12 mouse cellular contexts compared by ENCODE assay signal in genomic region chr16:78314026-78314425, GRCm38 (mm10). TPM values are rescaled to one million over a fixed set of nuclear protein-coding genes. Genes with fewer than 3 reads are reported as not detected.
DNase-seq lines count a peak whose midpoint lies in the region; ATAC-seq and TF ChIP-seq lines count a peak whose summit lies in the region.
"Had no signal": no experiment of that assay in that cellular context is flagged by ENCODE, and none has a peak within 500 bp of the region (broad histone marks: within the 10 kb centered on the region; RNA-seq: fewer than 3 reads in every experiment).

No protein-coding gene starts in this region.

- H3K4me1 ChIP-seq in liver, postnatal 0 days (ENCODE audit: insufficient read depth) = peaks cover 8% of the 10 kb centered on the region; the same call in 1 of the 2 replicates
- no peaks in the 10 kb centered on the region for H3K4me1 ChIP-seq in liver, embryonic 12.5 days
- H3K4me1 ChIP-seq in hindbrain, postnatal 0 days (ENCODE audit: insufficient read depth, low read length) = peaks cover 11% of the 10 kb centered on the region
- H3K4me1 ChIP-seq in neural tube, embryonic 15.5 days = peaks cover 38% of the 10 kb centered on the region

- no peak for TF ChIP-seq EP300 in liver, postnatal 0 days (IDR thresholded peaks at IDR 0.05; ENCODE audit: low read depth)

- H3K27me3 ChIP-seq in liver, postnatal 0 days (ENCODE audit: insufficient read depth, low read length) = no peaks in the 10 kb centered on the region
- H3K27me3 ChIP-seq in liver, embryonic 12.5 days (replicated peaks) = no peaks in the 10 kb centered on the region
- no peaks in the 10 kb centered on the region for H3K27me3 ChIP-seq in hindbrain, postnatal 0 days (ENCODE audit: insufficient read depth, low read length)
- H3K27me3 ChIP-seq in neural tube, embryonic 15.5 days (replicated peaks) = no peaks in the 10 kb centered on the region

- TF ChIP-seq CTCF in liver, postnatal 0 days (IDR thresholded peaks at IDR 0.05; ENCODE audit: low read depth) = no peak
- TF ChIP-seq CTCF in hindbrain, postnatal 0 days (IDR thresholded peaks at IDR 0.05; ENCODE audit: low read depth) = no peak

- H3K27ac ChIP-seq in liver, postnatal 0 days (ENCODE audit: low read depth) = no peak overlapping the region
- no peak overlapping the region for H3K27ac ChIP-seq in liver, embryonic 12.5 days
- H3K27ac ChIP-seq in hindbrain, postnatal 0 days = 0 out of 2 replicates have a peak overlapping the region, but pooled peaks have one; percentile 32
- no peak overlapping the region for H3K27ac ChIP-seq in neural tube, embryonic 15.5 days (replicated peaks)
- H3K27ac ChIP-seq: kidney, postnatal 0 days had no signal

- no peak for ATAC-seq in liver, postnatal 0 days
- ATAC-seq in liver, embryonic 12.5 days = no peak
- ATAC-seq in hindbrain, postnatal 0 days = no peak
- no peak for ATAC-seq in neural tube, embryonic 15.5 days (ENCODE audit: low FRiP score)

- no peaks in the 10 kb centered on the region for H3K36me3 ChIP-seq in liver, postnatal 0 days (replicated peaks; ENCODE audit: insufficient read depth, low read length)
- no peaks in the 10 kb centered on the region for H3K36me3 ChIP-seq in liver, embryonic 12.5 days
- H3K36me3 ChIP-seq in hindbrain, postnatal 0 days (ENCODE audit: insufficient read depth, low read length) = no peaks in the 10 kb centered on the region
- no peaks in the 10 kb centered on the region for H3K36me3 ChIP-seq in neural tube, embryonic 15.5 days

- WGBS in liver, postnatal 0 days (ENCODE audit: insufficient replicate concordance) = 71% methylated on average over 6 of the region's 6 CpGs
- 63% methylated on average over 6 of the region's 6 CpGs for WGBS in liver, embryonic 12.5 days (ENCODE audit: insufficient replicate concordance)
- WGBS in hindbrain, postnatal 0 days = 30% methylated on average over 6 of the region's 6 CpGs
- WGBS in neural tube, embryonic 15.5 days = 34% methylated on average over 6 of the region's 6 CpGs

- H3K9me3 ChIP-seq in liver, postnatal 0 days (ENCODE audit: low read length) = no peaks in the 10 kb centered on the region
- H3K9me3 ChIP-seq in liver, embryonic 12.5 days (replicated peaks) = no peaks in the 10 kb centered on the region
- H3K9me3 ChIP-seq in hindbrain, postnatal 0 days (ENCODE audit: low read length) = no peaks in the 10 kb centered on the region
- no peaks in the 10 kb centered on the region for H3K9me3 ChIP-seq in neural tube, embryonic 15.5 days (replicated peaks)

- H3K4me2 ChIP-seq in liver, postnatal 0 days (ENCODE audit: low read depth, low read length) = 0 out of 2 replicates have a peak overlapping the region, but pooled peaks have one; percentile 3
- H3K4me2 ChIP-seq in liver, embryonic 12.5 days = no peak overlapping the region
- H3K4me2 ChIP-seq in hindbrain, postnatal 0 days (ENCODE audit: low read depth, low read length) = peak overlapping the region; percentile 51
- H3K4me2 ChIP-seq in neural tube, embryonic 15.5 days = peak overlapping the region; percentile 41

- H3K4me3 ChIP-seq in liver, postnatal 0 days (ENCODE audit: low read depth, low read length) = no peak overlapping the region
- H3K4me3 ChIP-seq in liver, embryonic 12.5 days = no peak overlapping the region
- peak overlapping the region; percentile 15 for H3K4me3 ChIP-seq in hindbrain, postnatal 0 days (ENCODE audit: low read length)
- H3K4me3 ChIP-seq in neural tube, embryonic 15.5 days (replicated peaks) = no peak overlapping the region

- H3K9ac ChIP-seq in liver, postnatal 0 days (replicated peaks) = no peak overlapping the region
- H3K9ac ChIP-seq in liver, embryonic 12.5 days = no peak overlapping the region
- no peak overlapping the region for H3K9ac ChIP-seq in hindbrain, postnatal 0 days (replicated peaks; ENCODE audit: low read length)
- H3K9ac ChIP-seq in neural tube, embryonic 15.5 days (replicated peaks) = no peak overlapping the region

- peak; percentile 43 for DNase-seq in embryo, embryonic 11 days
- no peak for DNase-seq in embryo, embryonic 9.5 days (ENCODE audit: extremely low spot score)
- no peak for DNase-seq in liver, postnatal 0 days
- DNase-seq in hindbrain, postnatal 0 days (ENCODE audit: low spot score) = peak; percentile 15
- no peak for DNase-seq in layer of hippocampus, adult 9-10 months (ENCODE audit: low spot score)
- no peak for DNase-seq in adrenal gland, adult 2 months
- DNase-seq: cerebellum, postnatal 14 days; lung, adult 18-20 months; thymus, adult 18-20 months had no signal

RNA-seq across cellular contexts. Expression of gene Cxadr, which starts 12.7 kb away (rescaled TPM):
- polyA plus RNA-seq in liver, postnatal 0 days (2015; fragmentation: Nextera tagmentation; extraction: Ambion mirVana) = 24.7 and 27.1 TPM in 2 replicates
- 12.6 and 13.5 TPM in 2 replicates for polyA plus RNA-seq in liver, embryonic 12.5 days (2016; fragmentation: Nextera tagmentation; extraction: Ambion mirVana)
- 265 and 272 TPM in 2 replicates for total RNA-seq in hindbrain, postnatal 0 days (2014; rRNA removed)
- polyA plus RNA-seq in hindbrain, postnatal 0 days (2015; fragmentation: Nextera tagmentation; extraction: Ambion mirVana) = 116 and 133 TPM in 2 replicates
- 114 and 131 TPM in 2 replicates for polyA plus RNA-seq in neural tube, embryonic 15.5 days (2015; fragmentation: Nextera tagmentation; extraction: Ambion mirVana)
- total RNA-seq in adrenal gland, adult 2 months (2021) = 10 to 100 TPM; 13.1 to 23.8 TPM
- polyA plus RNA-seq in adrenal gland, adult 2 months (2012; rRNA removed) = 11.0 and 26.1 TPM in 2 replicates

Comparison
In these comparisons a context has a peak if more than half of its experiments do, and no peak if none do; other contexts are left out.
1. DNase-seq: peak in embryo, embryonic 11 days (single experiment) and hindbrain, postnatal 0 days (single experiment); none in embryo, embryonic 9.5 days (single experiment), liver, postnatal 0 days (single experiment), layer of hippocampus, adult 9-10 months (single experiment) and adrenal gland, adult 2 months (single experiment).